Mouse (Mus musculus): ENCODE results near the gene Foxj1. TPM values are rescaled to one million over a fixed set of nuclear protein-coding genes. Genes with fewer than 3 reads are reported as not detected.

Foxj1 gene
- polyA plus RNA-seq, 1 experiment from 2014 or later, result 0.15 TPM

GRCm38 (mm10) chr11:116337000-116337399, 1.8 kb upstream of the Foxj1 start:
- H3K27me3 ChIP-seq, result peaks cover 24% of the 10 kb centered on the region
- no peak overlapping the region for H3K4me3 ChIP-seq
- H3K9me3 ChIP-seq, result no peaks in the 10 kb centered on the region
- peaks cover 8% of the 10 kb centered on the region for H3K36me3 ChIP-seq
- no peak overlapping the region for H3K4me2 ChIP-seq
- H3K27ac ChIP-seq, result no peak overlapping the region
- 36% methylated on average over 12 of the region's 12 CpGs for WGBS
- peaks cover 30% of the 10 kb centered on the region for H3K4me1 ChIP-seq
- H3K9ac ChIP-seq, result no peak overlapping the region
- ATAC-seq (ENCODE audit: insufficient number of reproducible peaks, low FRiP score, low TSS enrichment, low read depth), result no peak

DNA sequence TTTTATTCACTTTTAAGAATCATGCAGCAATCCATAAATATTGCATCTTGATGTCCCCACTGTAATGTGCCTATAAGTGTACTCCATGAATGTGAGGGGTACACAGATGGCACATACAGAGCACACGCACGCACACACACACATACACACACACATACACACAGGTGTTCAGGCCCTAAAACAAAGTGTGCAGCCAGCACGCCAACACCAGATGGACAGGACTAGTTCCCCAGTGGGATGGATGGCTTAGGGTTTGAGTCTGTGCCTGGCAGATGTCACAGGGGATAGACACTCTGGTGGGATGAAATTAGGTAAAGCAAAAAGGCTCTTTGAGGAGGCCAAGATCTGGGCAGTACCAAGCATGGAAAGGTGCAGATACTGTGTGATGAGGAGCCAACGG, 1.2 kb upstream of the Foxj1 start:
- Histone ChIP-seq H3K4me3 (no peak overlapping the region), H3K9ac (no peak overlapping the region)

DNA sequence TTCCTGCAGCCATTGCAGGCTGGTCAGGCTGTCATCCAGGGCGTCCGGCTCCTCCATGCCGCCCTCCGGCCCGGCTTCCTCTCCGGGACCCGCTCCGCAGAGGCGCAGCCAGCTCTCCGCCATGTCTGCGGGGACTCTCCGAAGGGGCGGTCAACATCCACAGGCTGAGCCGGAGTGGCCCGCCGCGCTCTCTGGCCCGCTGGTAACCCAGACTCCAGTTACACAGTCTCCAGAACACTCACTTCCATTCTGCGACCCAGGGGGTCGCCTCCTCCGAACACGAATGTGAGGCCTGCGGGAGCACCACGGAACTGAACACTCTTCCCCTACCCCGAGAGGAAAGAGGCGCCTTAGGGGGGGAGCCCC, 799 bp downstream of the Foxj1 start:
- no peaks in the 10 kb centered on the region for H3K9me3 ChIP-seq
- no peak for ATAC-seq (ENCODE audit: insufficient number of reproducible peaks, low FRiP score, low TSS enrichment, low read depth)
- H3K4me2 ChIP-seq, result peak overlapping the region; percentile 97
- H3K27me3 ChIP-seq, result peaks cover 24% of the 10 kb centered on the region
- peak overlapping the region; percentile 62 for H3K4me3 ChIP-seq
- H3K9ac ChIP-seq, result no peak overlapping the region
- peaks cover 8% of the 10 kb centered on the region; the same call in 1 of the 2 replicates for H3K36me3 ChIP-seq
- 8% methylated on average over 26 of the region's 26 CpGs for WGBS
- H3K4me1 ChIP-seq, result peaks cover 37% of the 10 kb centered on the region
- no peak overlapping the region for H3K27ac ChIP-seq

More for the DNA sequence above, 1.2 kb upstream of the Foxj1 start:
- Histone ChIP-seq H3K4me1 (peaks cover 30% of the 10 kb centered on the region), H3K36me3 (peaks cover 8% of the 10 kb centered on the region; the same call in 1 of the 2 replicates), H3K4me2 (peak overlapping the region; percentile 97; the same call in 1 of the 2 replicates), H3K27me3 (peaks cover 24% of the 10 kb centered on the region), H3K9me3 (no peaks in the 10 kb centered on the region), H3K27ac (no peak overlapping the region)
- ATAC-seq (ENCODE audit: insufficient number of reproducible peaks, low FRiP score, low TSS enrichment, low read depth), result no peak
- WGBS, result 72% methylated on average over 4 of the region's 4 CpGs

- Histone ChIP-seq H3K4me2 (peak overlapping the region; percentile 97), H3K27ac (no peak overlapping the region), H3K4me3 (peak overlapping the region; percentile 62), H3K4me1 (peaks cover 42% of the 10 kb centered on the region), H3K27me3 (peaks cover 24% of the 10 kb centered on the region), H3K9me3 (no peaks in the 10 kb centered on the region), H3K36me3 (peaks cover 5% of the 10 kb centered on the region; the same call in 1 of the 2 replicates), H3K9ac (no peak overlapping the region)
- WGBS, result 21% methylated on average over 31 of the region's 31 CpGs
- no peak for ATAC-seq (ENCODE audit: insufficient number of reproducible peaks, low FRiP score, low TSS enrichment, low read depth)
These were observed 1.4 kb downstream of the Foxj1 start for GRCm38 (mm10) chr11:116333526-116334416.

DNA sequence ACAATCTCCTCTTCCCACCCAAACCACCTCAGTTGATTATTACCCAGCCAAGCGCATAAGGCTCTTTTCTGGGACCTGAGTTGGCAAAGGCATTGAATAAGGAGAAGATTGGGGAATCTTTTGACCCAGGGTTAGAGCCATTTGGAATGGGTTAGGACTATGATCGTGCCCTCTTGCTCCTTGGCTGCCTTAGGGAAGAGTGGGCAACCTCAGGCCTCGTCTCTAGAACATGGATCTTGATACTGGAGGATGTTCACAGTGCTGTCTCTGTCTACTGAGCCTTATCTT, 2.3 kb downstream of the Foxj1 start:
- H3K4me3 ChIP-seq, result no peak overlapping the region
- no peak overlapping the region for H3K9ac ChIP-seq
- no peak overlapping the region for H3K4me2 ChIP-seq
- H3K4me1 ChIP-seq, result peaks cover 42% of the 10 kb centered on the region
- 0 out of 2 replicates have a peak, but pooled peaks cover under 1% of the 10 kb centered on the region for H3K36me3 ChIP-seq
- WGBS, result 88% methylated on average over 3 of the region's 3 CpGs
- peaks cover 24% of the 10 kb centered on the region for H3K27me3 ChIP-seq
- H3K27ac ChIP-seq, result no peak overlapping the region
- ATAC-seq (ENCODE audit: insufficient number of reproducible peaks, low FRiP score, low TSS enrichment, low read depth), result no peak
- H3K9me3 ChIP-seq, result no peaks in the 10 kb centered on the region

DNA sequence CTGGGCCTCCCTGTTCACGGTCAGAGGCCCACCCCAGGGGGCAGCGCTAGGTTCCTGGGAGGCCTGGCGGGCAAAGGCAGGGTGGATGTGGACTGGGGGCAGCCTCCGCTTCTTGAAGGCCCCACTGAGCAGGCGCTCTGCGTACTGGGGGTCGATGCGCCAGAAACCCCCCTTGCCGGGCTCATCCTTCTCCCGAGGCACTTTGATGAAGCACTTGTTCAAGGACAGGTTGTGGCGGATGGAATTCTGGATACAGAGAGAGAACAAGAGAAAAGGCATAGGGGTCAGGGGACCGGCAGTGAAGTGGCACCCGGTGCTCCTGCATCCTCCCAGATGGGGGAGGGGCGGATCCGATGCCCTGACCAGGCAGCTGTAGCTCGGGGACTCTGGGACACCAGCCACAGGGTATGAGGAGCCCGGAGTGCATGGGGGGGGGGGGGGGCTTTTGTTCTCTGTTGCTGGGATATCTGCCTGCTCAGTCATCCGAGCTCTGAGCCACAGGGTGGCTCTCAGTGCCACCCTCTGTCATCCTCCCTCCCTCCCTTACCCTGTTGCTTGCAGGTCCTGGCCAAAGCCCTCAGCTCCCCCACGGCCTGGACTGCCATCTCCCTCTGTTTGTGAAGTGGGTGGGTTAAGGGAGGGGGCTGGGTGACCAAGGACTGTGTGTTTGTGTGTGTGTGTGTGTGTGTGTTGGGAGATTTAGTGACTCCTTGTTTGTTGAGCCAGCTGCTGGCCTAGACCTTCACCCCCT, 2.8 kb downstream of the Foxj1 start:
- peaks cover 24% of the 10 kb centered on the region for H3K27me3 ChIP-seq
- H3K4me3 ChIP-seq, result no peak overlapping the region
- no peak overlapping the region for H3K9ac ChIP-seq
- peaks cover 42% of the 10 kb centered on the region for H3K4me1 ChIP-seq
- no peak overlapping the region for H3K27ac ChIP-seq
- WGBS, result 51% methylated on average over 17 of the region's 19 CpGs
- H3K36me3 ChIP-seq, result no peaks in the 10 kb centered on the region
- ATAC-seq (ENCODE audit: insufficient number of reproducible peaks, low FRiP score, low TSS enrichment, low read depth), result no peak
- no peaks in the 10 kb centered on the region for H3K9me3 ChIP-seq
- no peak overlapping the region for H3K4me2 ChIP-seq

DNA sequence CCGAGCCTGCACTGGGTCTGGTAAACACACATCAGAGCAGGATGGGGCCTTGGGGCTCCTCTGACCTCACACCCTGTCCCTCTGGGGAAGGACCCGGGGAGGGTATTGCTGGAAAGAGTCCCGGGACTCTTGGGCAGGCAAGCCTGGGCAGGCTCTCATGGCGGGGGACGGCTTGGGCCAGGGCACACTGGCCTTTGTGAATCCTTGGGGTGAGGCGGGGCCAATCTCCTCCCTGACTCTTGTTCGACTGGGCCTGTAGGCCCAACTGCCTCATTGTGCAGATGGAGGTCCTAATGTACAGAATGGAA, 5.0 kb downstream of the Foxj1 start:
- WGBS, result 55% methylated on average over 7 of the region's 7 CpGs
- Histone ChIP-seq H3K36me3 (no peaks in the 10 kb centered on the region), H3K4me2 (no peak overlapping the region), H3K4me1 (peaks cover 28% of the 10 kb centered on the region), H3K9me3 (no peaks in the 10 kb centered on the region), H3K27me3 (peaks cover 24% of the 10 kb centered on the region), H3K4me3 (no peak overlapping the region), H3K27ac (no peak overlapping the region), H3K9ac (0 out of 2 replicates have a peak overlapping the region, but pooled peaks have one; percentile 17)
- ATAC-seq (ENCODE audit: insufficient number of reproducible peaks, low FRiP score, low TSS enrichment, low read depth), result no peak

DNA sequence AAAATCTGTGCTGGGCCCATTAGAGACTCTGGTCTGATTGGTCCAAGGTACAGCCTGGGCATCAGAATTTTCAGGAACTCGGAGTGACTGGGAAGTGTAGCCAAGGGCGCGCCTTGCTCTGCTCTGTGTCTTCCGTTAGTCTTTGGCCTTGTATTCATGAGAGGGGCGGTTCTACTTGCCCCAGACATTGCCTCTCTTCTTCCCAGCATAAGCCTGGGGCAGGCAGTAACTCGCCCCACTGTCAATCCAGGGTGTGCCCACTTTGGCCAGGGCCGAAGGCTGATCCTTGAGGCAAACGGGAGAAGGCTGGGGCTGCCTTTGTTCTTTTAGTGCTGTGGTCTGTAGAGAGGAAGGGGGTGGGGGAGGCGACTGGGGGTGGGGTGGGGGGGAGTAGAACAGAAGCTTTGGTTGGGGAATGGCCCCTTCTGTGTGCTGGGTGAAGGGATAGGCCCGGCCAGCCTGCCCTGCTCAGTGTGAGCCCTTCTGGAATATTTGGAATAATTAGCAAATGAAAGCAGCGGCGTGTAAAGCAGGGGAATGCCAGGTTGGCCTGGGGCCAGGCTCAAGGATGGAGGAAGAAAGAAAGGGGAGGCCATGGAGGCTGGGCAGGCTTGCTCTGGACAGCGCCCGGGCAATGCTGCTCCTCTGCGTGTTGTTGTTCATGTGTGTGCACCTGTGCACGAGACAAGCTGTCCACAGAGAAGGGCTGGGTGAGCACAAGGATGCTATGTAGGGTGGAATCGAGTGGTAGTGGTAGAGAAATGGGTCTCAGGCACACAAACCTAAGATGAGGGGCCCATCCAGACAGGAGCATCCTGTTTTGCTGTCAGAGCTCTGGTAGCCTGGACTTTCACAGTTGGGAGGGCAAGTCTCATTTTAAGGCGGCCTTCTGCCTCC, 5.6 kb downstream of the Foxj1 start:
- ATAC-seq (ENCODE audit: insufficient number of reproducible peaks, low FRiP score, low TSS enrichment, low read depth), result no peak
- Histone ChIP-seq H3K27ac (no peak overlapping the region), H3K27me3 (peaks cover 18% of the 10 kb centered on the region), H3K9ac (0 out of 2 replicates have a peak overlapping the region, but pooled peaks have one; percentile 17), H3K4me3 (no peak overlapping the region), H3K4me2 (no peak overlapping the region), H3K9me3 (no peaks in the 10 kb centered on the region), H3K36me3 (no peaks in the 10 kb centered on the region), H3K4me1 (peaks cover 22% of the 10 kb centered on the region)
- WGBS, result 40% methylated on average over 18 of the region's 18 CpGs

GRCm38 (mm10) chr11:116326963-116327603, 8.1 kb downstream of the Foxj1 start:
- H3K4me3 ChIP-seq, result no peak overlapping the region
- no peak overlapping the region for H3K9ac ChIP-seq
- 61% methylated on average over 7 of the region's 7 CpGs for WGBS
- H3K4me2 ChIP-seq, result no peak overlapping the region
- H3K27ac ChIP-seq, result no peak overlapping the region
- no peak for ATAC-seq (ENCODE audit: insufficient number of reproducible peaks, low FRiP score, low TSS enrichment, low read depth)
- H3K4me1 ChIP-seq, result peaks cover 11% of the 10 kb centered on the region; the same call in 1 of the 2 replicates
- H3K27me3 ChIP-seq, result no peaks in the 10 kb centered on the region
- no peaks in the 10 kb centered on the region for H3K9me3 ChIP-seq
- no peaks in the 10 kb centered on the region for H3K36me3 ChIP-seq

GRCm38 (mm10) chr11:116318719-116319659, 16.2 kb downstream of the Foxj1 start:
- Histone ChIP-seq H3K4me1 (peaks cover 5% of the 10 kb centered on the region), H3K9ac (peak overlapping the region; percentile 56), H3K27ac (no peak overlapping the region), H3K27me3 (no peaks in the 10 kb centered on the region), H3K9me3 (no peaks in the 10 kb centered on the region), H3K4me3 (peak overlapping the region; percentile 46), H3K36me3 (no peaks in the 10 kb centered on the region), H3K4me2 (peak overlapping the region; percentile 98)
- 3% methylated on average over 41 of the region's 41 CpGs for WGBS
- peak; percentile 42; the same call in 1 of the 2 replicates for ATAC-seq (ENCODE audit: insufficient number of reproducible peaks, low FRiP score, low TSS enrichment, low read depth)

Data from limb, embryonic 15.5 days (tissue).